Mouse (Mus musculus) embryo, embryonic 11.5 days (tissue): ENCODE data around the gene Snx6.
"Not testable (repeated sequence)": the region's sequence is repeated elsewhere in the genome, so short reads cannot be mapped to it uniquely, and the experiment has no call there.

Experiments
- DNase-seq: peaks from one replicate; pipeline ENCODE4 v3.0.0-alpha.2; 2012; ENCODE audit warnings: low read depth, low spot score

Snx6 gene

DNA sequence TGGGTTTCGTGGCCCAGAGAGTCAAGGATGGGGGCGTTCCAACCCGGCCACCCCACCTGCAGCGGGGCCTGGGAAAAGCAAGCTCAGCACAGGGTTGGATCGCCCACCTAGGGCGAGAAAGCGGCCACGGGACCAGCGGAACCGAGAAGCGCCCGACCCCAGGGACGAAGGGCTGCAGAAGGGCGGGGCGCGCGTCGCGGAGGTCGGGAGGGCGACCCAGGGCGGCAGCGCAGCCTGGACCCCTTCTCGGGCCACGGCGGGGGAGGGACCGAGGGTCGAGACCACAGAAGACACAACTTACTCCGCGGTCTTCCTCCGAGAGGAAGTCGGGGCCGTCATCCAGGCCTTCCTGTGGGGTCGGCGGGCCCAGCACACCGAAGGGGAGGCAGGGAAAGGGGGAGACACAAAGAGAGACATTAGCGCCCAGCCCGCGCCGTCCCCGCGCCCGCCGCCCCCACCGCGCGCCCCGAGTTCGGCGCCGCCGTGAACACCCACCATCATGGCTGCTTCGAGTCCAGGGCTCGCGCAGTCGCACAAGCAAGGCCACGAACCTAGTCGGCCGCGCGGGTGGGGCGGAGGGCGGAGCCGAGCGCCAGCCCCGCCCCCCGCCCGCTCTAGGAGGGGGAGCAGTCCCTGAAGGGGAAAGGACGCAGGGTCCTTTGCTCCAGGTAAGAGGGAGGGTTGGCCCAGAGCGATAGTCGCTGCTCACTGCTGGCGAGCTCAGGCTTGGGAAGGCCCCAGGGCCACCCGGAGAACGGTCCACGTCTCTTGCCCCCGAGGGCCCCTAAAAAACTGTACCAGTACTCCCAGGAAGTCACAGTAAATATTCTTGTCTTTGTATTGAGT is at the start of gene Snx6:
Snx6 (minus strand) TSS at position 551 of the 846 bp plus-strand sequence.
- peak; percentile 80 for DNase-seq

DNA sequence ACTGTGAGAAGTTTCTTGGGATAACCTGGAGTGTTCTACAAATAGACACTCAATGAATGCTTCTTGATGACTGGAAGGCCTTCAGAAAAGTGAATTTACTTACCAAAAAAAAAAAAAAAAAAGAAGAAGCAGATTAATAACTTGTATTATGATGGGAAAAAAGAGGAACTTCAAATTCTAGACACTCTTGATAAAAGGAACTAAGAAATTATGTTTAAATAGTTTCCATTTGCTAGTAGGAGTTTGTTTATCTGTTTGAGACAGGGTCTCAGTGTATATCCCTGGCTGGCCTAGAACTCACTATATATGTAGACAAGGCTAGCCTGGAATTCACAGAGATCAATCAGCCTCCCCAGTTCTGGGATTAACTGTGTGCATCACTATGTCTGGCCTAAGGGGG is 48.9 kb upstream of the Snx6 start:
- DNase-seq: no peak

DNA sequence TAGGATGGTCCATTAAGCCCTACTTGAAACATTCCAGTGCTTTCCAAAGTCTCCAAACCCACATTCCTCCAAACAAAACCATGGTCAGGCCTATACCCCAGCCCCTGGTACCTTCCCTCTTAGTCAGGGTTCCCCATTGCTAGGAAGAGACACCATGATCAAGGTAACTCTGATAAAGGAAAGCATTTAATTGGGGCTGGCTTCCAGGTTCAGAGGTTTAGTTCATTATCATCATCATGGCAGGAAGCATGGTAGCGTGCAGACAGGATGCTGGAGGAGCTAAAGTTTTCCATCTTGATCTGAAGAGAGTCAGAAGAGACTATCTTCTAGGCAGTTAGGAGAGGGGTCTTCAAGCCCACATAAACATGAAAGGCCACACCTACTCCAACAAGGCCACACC is 46.1 kb upstream of the Snx6 start:
- no peak for DNase-seq

- DNase-seq: no peak
Measured at GRCm38 (mm10) chr12:54839815-54840214, 44.3 kb upstream of the Snx6 start.

GRCm38 (mm10) chr12:54838931-54839330 is 43.4 kb upstream of the Snx6 start:
- DNase-seq: no peak

DNA sequence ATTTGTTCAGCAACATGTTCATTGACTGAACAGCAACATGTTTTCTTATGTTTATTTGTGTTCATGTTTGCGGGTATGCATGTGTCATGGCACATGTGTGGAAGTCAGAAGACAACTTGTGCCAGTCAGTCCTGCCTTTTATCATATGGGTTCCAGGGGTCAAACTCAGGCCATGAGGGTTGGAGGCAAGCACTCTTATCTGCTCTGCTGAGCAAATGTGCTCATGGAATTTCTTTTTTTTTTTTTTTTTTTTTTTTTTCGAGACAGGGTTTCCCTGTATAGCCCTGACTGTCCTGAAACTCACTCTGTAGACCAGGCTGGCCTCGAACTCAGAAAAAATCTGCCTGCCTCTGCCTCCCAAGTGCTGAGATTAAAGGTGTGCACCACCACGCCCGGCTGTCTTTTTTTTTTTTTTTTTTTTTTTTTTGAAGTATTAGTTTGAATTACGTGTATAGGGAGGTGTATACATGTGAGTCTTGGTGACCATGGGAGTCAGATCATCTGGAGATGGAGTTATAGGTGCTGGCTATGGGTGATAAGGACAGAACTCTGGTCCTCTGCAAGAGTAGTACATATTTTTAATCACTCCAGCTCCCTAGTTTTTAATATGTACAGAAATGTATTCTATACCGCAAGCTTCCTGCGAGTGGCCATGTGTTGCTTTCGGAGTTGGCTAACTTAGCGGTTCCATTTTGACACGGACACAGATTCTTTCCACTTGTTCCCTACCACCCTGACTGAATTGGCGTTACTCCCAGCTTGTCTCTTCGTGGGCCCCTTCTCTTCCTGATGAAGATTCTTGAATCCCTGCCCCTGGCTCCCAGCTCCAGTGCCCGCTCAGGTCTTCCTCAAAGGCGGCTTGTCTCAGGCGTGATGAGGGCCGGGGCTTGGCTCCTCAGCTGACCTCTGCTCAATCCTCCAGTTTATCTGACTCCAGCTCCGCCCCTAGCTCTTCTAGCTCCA is 40.4 kb upstream of the Snx6 start:
- no peak for DNase-seq

GRCm38 (mm10) chr12:54834925-54835447 is 39.5 kb upstream of the Snx6 start:
- DNase-seq: peak; percentile 69

DNA sequence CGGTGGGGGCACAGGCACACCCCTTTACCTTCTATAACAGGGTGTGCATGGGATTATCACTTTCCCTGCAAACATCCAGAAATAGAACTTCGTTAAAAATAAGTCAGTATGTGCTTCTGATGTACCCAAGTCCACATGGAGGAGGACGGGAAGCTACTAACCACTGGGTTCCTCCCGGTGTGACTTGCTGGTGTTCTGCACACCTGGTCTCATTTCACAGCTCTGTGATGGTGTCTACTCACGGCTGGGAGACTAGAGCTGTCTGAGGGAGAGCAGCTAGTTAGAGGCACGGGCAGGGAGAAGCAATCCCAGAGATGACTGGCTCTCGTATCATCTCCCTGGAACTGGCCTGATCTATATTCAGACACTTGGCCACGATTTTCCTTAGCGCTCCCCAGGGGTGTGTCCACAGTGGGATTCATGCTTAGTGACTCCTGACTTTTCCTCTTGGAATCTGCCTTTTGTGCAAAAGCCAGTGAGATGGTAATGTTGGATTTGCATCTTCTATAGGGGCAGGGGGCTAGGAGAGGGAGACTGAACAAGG is 38.4 kb upstream of the Snx6 start:
- no peak for DNase-seq

- not testable (repeated sequence) for DNase-seq
Measured at GRCm38 (mm10) chr12:54831927-54832326, 36.4 kb upstream of the Snx6 start.

- DNase-seq: peak; percentile 67
Measured at GRCm38 (mm10) chr12:54830574-54830973, 35.1 kb upstream of the Snx6 start.

DNA sequence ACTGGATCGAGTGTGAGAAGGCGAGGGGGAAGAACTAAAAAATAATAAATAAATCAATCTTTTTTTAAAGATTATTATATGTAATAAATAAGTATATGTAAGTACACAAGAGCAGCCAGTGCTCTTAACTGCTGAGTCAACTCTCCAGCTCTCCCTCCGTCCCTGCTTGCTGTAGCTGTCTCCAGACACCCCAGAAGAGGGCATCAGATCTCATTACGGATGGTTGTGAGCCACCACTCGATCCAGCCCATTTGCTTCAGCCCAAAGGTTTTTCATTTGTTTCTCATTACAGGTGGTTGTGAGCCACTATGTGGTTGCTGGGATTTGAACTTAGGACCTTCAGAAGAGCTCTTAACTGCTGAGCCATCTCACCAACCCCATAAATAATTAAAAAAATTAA is 34.4 kb upstream of the Snx6 start:
- no peak for DNase-seq

DNA sequence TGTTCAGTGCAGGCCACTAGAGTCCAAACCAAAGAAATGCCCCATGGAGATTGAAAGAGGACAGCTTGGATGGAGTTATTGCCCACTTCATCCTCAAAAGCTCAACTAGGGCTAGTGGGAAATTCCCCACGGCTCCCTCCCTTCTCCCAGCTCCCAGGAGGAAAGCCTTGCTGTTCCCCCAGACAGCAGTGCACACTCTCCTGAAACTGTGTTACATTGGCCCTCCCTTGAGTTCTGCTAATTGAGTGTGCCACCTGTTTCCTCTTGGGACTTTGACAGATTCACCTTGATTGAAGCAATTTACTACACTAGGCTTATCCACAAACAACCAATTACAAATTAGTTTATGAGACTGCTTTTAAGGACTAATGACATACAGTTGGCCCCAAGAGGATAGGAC is 32.5 kb upstream of the Snx6 start:
- DNase-seq: no peak

- no peak for DNase-seq
Measured at GRCm38 (mm10) chr12:54825202-54825601, 29.7 kb upstream of the Snx6 start.

GRCm38 (mm10) chr12:54822836-54823426 is 27.4 kb upstream of the Snx6 start:
- no peak for DNase-seq

GRCm38 (mm10) chr12:54820684-54821161 is 25.2 kb upstream of the Snx6 start:
- no peak for DNase-seq

DNA sequence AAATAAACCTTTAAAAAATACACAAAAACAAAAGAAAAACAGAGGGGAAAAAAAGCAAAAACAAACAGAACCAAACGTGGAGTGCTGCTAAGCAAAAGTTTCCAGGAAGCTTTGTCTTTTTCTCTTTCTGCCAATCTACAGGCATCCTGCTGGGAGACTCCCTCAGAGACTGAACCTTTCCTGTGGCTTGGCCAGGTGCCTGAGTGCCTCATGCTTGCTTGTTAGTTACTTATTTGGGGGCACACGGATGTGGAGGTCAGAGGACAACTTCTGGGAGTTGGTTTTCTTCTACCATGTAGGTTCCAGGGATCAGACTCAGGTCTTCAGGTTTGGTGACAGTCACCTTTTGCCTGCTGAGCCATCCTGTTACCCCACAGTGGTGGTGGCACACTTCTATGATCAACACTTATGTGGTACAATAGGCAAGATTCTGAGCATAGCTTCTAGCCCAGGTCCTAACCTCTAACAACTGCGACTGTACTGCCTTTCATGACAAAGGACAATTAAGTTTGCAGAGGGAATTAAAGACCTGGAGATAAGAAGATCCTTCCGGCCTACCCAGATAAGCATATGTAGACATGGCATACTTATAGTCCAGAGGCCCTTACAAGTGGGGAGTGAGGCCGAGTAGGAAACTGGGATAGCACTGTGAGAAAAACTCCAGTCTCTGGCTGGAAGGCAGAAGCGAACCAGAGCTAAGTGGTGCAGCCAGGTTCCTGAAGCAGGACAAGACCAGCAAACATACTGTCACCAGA is 23.9 kb upstream of the Snx6 start:
- no peak for DNase-seq

DNA sequence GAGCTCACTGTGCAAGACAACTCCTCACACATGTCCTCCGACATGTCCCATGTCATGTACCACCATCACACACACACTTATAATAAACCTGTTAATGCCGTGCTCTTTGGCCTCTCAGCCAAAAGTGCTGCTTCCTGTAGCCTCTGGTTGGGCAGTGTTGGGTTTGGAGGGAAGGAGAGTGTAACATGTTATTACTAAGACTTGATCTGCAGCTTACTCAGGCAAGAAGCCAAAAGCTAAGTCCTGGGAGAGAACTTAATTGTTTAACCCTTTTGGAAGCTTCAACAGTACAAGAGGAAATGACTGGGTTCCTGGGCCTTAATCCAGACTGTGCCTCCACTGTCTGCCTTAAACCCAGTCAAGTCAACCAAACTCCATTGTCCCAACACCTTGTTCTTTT is 14.6 kb upstream of the Snx6 start:
- DNase-seq: no peak

DNA sequence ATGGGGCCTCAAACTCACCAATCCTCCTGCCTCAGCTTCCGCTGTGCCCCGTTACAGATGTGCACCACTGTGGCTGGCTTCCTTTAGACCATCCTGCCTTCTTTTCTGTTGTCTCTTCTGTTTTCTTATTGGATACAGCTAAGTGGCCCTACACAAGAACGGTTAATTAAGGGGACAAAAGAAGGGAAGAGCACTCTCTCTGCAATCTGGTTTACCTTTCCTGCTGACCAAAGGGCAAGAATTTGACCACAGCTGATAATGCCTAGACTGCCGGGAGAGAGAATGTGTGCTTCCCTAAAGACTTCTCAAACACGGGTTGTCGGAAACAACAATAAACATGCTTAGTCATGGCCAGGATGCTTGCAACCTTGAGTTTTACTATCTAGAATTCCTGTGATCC is 12.0 kb upstream of the Snx6 start:
- DNase-seq: no peak

- no peak for DNase-seq
Measured at GRCm38 (mm10) chr12:54806131-54806530, 10.6 kb upstream of the Snx6 start.

DNA sequence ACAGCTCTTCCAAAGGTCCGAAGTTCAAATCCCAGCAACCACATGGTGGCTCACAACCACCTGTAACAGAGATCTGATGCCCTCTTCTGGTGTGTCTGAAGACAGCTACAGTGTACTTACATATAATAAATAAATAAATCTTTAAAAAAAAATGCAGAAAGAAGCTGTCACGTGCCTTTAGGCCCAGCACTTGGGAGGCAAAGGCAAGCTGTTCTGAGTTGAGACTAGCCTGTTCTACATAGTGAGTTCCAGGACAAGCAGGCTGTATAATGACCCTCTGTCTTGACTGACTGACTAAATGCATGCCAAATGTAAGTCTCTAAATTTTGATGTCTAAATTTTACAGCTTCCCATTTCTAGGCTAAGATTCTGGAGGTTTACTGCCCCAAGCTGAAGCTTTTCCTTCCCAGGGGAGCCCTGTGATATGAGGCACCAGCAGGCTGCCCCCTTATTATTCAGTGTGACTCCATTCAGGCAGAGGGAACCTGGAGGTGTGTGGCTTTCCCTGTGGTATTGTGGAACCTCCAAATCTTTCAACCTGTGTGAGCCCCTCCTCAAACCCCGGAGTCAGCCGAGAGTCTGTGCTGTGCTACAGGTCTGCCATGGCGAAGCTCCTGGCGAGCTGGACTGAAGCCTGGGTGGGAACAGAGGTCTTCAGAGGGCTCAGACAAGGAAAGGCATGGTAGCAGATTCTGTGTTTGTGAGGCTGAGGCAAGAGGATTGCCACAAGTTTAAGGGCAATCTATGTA is 9.9 kb upstream of the Snx6 start:
- no peak for DNase-seq
